Mouse (Mus musculus): ENCODE data around the gene Ptms. TPM values are rescaled to one million over a fixed set of nuclear protein-coding genes. Genes with fewer than 3 reads are reported as not detected.

Ptms gene
- polyA plus RNA-seq, 1 experiment from 2014 or later = 346 TPM

DNA sequence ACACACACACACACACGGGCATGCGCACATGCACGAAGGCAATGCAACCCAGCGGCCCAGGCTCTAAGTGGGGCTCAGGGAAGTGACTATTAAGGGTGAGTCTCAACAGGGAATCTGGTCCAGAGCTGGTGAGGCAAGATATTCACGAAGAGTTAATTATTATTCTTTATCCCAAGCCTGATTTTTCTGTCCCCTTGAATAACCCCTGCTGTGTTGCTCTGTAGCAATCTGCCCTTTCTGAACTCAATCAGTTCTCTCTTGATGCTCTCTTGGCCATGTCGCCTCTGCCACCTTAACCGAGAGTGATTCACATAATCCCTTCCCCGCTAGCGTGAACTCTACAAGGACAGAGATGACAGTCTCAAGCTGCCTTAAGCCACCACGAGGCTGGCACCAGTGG lies 36.6 kb downstream of the Ptms start:
- no peaks in the 10 kb centered on the region for H3K27me3 ChIP-seq (ENCODE audit: control insufficient read depth, insufficient read depth, low read depth, low read length)
- no peak overlapping the region for H3K4me2 ChIP-seq (ENCODE audit: low read depth, low read length)
- no peak for ATAC-seq (ENCODE audit: low read depth)
- no peak overlapping the region for H3K4me3 ChIP-seq (ENCODE audit: low read length)
- WGBS = 81% methylated on average over 10 of the region's 10 CpGs
- H3K9me3 ChIP-seq (ENCODE audit: control insufficient read depth, low read length) = no peaks in the 10 kb centered on the region
- no peaks in the 10 kb centered on the region for H3K36me3 ChIP-seq (ENCODE audit: control insufficient read depth, insufficient read depth, low read length)
- H3K9ac ChIP-seq (ENCODE audit: low read length) = no peak overlapping the region
- no peaks in the 10 kb centered on the region for H3K4me1 ChIP-seq (replicated peaks; ENCODE audit: control insufficient read depth, insufficient read depth, low read length)
- no peak overlapping the region for H3K27ac ChIP-seq (ENCODE audit: low read length)

DNA sequence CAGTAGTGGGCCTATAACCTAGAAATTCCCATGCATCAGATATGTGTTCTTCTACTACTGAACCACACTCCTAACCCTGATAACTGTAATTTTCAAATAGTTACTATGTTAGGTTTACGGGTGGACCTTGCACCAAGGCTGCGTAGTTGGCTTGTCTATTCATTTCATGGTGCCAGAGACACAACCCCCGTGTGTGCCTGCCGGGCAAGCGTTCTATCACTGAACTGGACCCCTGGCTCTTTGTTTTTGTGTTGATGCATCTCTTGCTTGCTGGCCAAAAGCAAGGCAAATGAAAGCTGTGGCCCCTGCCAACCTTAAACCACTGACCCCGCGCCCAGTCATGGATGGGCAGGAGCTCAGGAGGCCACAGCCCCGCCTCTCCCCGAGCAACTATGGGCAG lies 38.1 kb downstream of the Ptms start:
- no peak overlapping the region for H3K27ac ChIP-seq (ENCODE audit: low read length)
- WGBS = 87% methylated on average over 9 of the region's 9 CpGs
- no peak for ATAC-seq (ENCODE audit: low read depth)
- no peak overlapping the region for H3K4me3 ChIP-seq (ENCODE audit: low read length)
- H3K4me1 ChIP-seq (replicated peaks; ENCODE audit: control insufficient read depth, insufficient read depth, low read length) = no peaks in the 10 kb centered on the region
- H3K27me3 ChIP-seq (ENCODE audit: control insufficient read depth, insufficient read depth, low read depth, low read length) = no peaks in the 10 kb centered on the region
- H3K9ac ChIP-seq (ENCODE audit: low read length) = no peak overlapping the region
- H3K4me2 ChIP-seq (ENCODE audit: low read depth, low read length) = no peak overlapping the region
- H3K36me3 ChIP-seq (ENCODE audit: control insufficient read depth, insufficient read depth, low read length) = no peaks in the 10 kb centered on the region
- H3K9me3 ChIP-seq (ENCODE audit: control insufficient read depth, low read length) = no peaks in the 10 kb centered on the region

DNA sequence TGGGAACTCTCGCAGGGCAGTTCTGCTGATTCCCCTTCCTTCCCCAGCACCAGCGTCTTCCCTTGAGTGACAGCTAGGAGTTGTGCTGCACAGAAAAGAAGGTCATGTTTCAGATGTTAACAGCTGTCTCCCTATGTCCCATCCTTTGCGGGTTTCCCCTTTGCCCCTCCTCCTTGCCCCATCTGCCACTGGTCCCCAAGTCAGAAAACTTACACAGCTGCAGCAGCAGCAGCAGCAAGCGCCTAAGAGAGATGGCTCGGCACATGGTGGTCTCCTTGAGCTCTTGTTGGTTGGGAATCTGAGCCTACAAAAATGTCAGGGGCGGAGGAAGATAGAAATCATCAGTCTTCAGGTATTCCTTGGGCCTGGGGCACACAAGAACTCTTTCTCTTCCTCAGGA lies 40.5 kb downstream of the Ptms start:
- no peaks in the 10 kb centered on the region for H3K9me3 ChIP-seq (ENCODE audit: control insufficient read depth, low read length)
- H3K36me3 ChIP-seq (ENCODE audit: control insufficient read depth, insufficient read depth, low read length) = no peaks in the 10 kb centered on the region
- H3K27ac ChIP-seq (ENCODE audit: low read length) = no peak overlapping the region
- 46% methylated on average over 6 of the region's 6 CpGs for WGBS
- H3K4me1 ChIP-seq (replicated peaks; ENCODE audit: control insufficient read depth, insufficient read depth, low read length) = no peaks in the 10 kb centered on the region
- H3K4me2 ChIP-seq (ENCODE audit: low read depth, low read length) = no peak overlapping the region
- H3K27me3 ChIP-seq (ENCODE audit: control insufficient read depth, insufficient read depth, low read depth, low read length) = no peaks in the 10 kb centered on the region
- no peak for ATAC-seq (ENCODE audit: low read depth)
- H3K9ac ChIP-seq (ENCODE audit: low read length) = no peak overlapping the region
- H3K4me3 ChIP-seq (ENCODE audit: low read length) = no peak overlapping the region

DNA sequence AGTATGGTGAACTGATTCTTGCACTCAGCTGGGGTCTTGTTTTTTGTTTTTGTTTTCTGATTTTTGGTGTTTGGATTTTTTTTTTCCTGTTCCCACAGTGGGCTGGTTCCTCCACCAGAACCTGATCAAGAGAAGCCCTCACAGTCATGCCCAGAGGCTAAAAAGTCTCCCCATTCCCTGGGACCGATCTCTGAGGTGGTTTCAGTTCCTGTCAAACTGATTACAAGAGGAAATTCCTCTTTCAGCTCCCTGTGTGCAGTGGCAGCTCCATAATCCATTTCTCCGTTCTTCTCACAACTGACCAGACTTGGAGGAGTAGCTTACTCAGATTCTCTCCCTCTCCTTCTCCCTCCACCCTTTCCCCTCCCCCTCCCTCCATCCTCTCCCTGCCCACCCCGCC lies 45.6 kb downstream of the Ptms start:
- no peak overlapping the region for H3K9ac ChIP-seq (ENCODE audit: low read length)
- ATAC-seq (ENCODE audit: low read depth) = no peak
- WGBS = 13% methylated on average over 3 of the region's 3 CpGs
- no peak overlapping the region for H3K4me3 ChIP-seq (ENCODE audit: low read length)
- H3K36me3 ChIP-seq (ENCODE audit: control insufficient read depth, insufficient read depth, low read length) = no peaks in the 10 kb centered on the region
- H3K4me1 ChIP-seq (replicated peaks; ENCODE audit: control insufficient read depth, insufficient read depth, low read length) = no peaks in the 10 kb centered on the region
- no peaks in the 10 kb centered on the region for H3K27me3 ChIP-seq (ENCODE audit: control insufficient read depth, insufficient read depth, low read depth, low read length)
- H3K27ac ChIP-seq (ENCODE audit: low read length) = no peak overlapping the region
- no peaks in the 10 kb centered on the region for H3K9me3 ChIP-seq (ENCODE audit: control insufficient read depth, low read length)
- no peak overlapping the region for H3K4me2 ChIP-seq (ENCODE audit: low read depth, low read length)

DNA sequence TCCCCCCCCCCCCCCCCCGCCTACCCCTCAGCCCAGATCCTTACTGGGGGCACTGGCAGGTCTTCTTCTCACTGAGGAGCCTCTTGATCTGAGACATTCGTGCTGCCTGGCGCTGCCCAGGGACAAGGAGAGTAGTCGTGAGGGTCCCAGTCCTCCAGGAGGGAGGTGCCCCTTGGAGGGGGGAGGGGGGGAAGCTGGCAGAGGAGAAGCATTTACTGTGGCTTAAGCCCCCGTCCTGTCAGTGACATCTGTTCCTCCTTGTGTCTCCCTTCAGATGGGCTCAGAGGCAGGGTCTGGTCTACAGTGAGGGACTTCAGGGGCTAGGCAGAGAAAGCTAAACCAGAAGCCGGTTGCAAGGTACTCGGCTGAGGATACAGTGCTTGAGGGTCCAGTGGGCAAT lies 53.3 kb downstream of the Ptms start:
- Histone ChIP-seq H3K4me1 (replicated peaks; ENCODE audit: control insufficient read depth, insufficient read depth, low read length) (peaks cover 11% of the 10 kb centered on the region), H3K4me2 (ENCODE audit: low read depth, low read length) (no peak overlapping the region), H3K36me3 (ENCODE audit: control insufficient read depth, insufficient read depth, low read length) (no peaks in the 10 kb centered on the region), H3K27me3 (ENCODE audit: control insufficient read depth, insufficient read depth, low read depth, low read length) (peaks cover 24% of the 10 kb centered on the region), H3K4me3 (ENCODE audit: low read length) (no peak overlapping the region), H3K27ac (ENCODE audit: low read length) (no peak overlapping the region), H3K9me3 (ENCODE audit: control insufficient read depth, low read length) (no peaks in the 10 kb centered on the region), H3K9ac (ENCODE audit: low read length) (no peak overlapping the region)
- WGBS = 59% methylated on average over 6 of the region's 7 CpGs
- no peak for ATAC-seq (ENCODE audit: low read depth)

GRCm38 (mm10) chr6:124865766-124866362 lies 54.0 kb downstream of the Ptms start:
- ATAC-seq (ENCODE audit: low read depth) = no peak
- Histone ChIP-seq H3K4me2 (ENCODE audit: low read depth, low read length) (no peak overlapping the region), H3K27me3 (ENCODE audit: control insufficient read depth, insufficient read depth, low read depth, low read length) (peaks cover 29% of the 10 kb centered on the region), H3K36me3 (ENCODE audit: control insufficient read depth, insufficient read depth, low read length) (no peaks in the 10 kb centered on the region), H3K4me1 (replicated peaks; ENCODE audit: control insufficient read depth, insufficient read depth, low read length) (peaks cover 11% of the 10 kb centered on the region), H3K27ac (ENCODE audit: low read length) (no peak overlapping the region), H3K4me3 (ENCODE audit: low read length) (no peak overlapping the region), H3K9ac (ENCODE audit: low read length) (no peak overlapping the region), H3K9me3 (ENCODE audit: control insufficient read depth, low read length) (no peaks in the 10 kb centered on the region)
- 33% methylated on average over 18 of the region's 18 CpGs for WGBS

Other genes with a start within 250 kb of the Ptms start
- gene Emg1, start 207.9 kb downstream of the Ptms start, polyA plus RNA-seq (2015; fragmentation: Nextera tagmentation; extraction: Ambion mirVana) = 188 and 192 TPM in 2 replicates
- 254 and 278 TPM in 2 replicates for gene Phb2, start 207.8 kb downstream of the Ptms start, polyA plus RNA-seq (2015; fragmentation: Nextera tagmentation; extraction: Ambion mirVana)
- gene Ptpn6, start 181.4 kb downstream of the Ptms start, polyA plus RNA-seq (2015; fragmentation: Nextera tagmentation; extraction: Ambion mirVana) = 21.3 and 27.3 TPM in 2 replicates
- gene Grcc10, start 178.7 kb downstream of the Ptms start, polyA plus RNA-seq (2015; fragmentation: Nextera tagmentation; extraction: Ambion mirVana) = 430 and 446 TPM in 2 replicates
- not detected in 2 replicates for gene Gm45234, start 164.1 kb downstream of the Ptms start, polyA plus RNA-seq (2015; fragmentation: Nextera tagmentation; extraction: Ambion mirVana)
- gene Atn1, start 163.6 kb downstream of the Ptms start, polyA plus RNA-seq (2015; fragmentation: Nextera tagmentation; extraction: Ambion mirVana) = 14.0 and 14.7 TPM in 2 replicates
- gene Eno2, start 150.4 kb downstream of the Ptms start, polyA plus RNA-seq (2015; fragmentation: Nextera tagmentation; extraction: Ambion mirVana) = 3.5 and 4.7 TPM in 2 replicates
- gene Lrrc23, start 140.4 kb downstream of the Ptms start, polyA plus RNA-seq (2015; fragmentation: Nextera tagmentation; extraction: Ambion mirVana) = 34.0 and 44.7 TPM in 2 replicates
- gene Spsb2, start 111.4 kb downstream of the Ptms start, polyA plus RNA-seq (2015; fragmentation: Nextera tagmentation; extraction: Ambion mirVana) = 13.6 and 14.2 TPM in 2 replicates
- gene Tpi1, start 105.8 kb downstream of the Ptms start, polyA plus RNA-seq (2015; fragmentation: Nextera tagmentation; extraction: Ambion mirVana) = 680 and 700 TPM in 2 replicates
- 138 and 139 TPM in 2 replicates for gene Usp5, start 90.6 kb downstream of the Ptms start, polyA plus RNA-seq (2015; fragmentation: Nextera tagmentation; extraction: Ambion mirVana)
- 175 and 176 TPM in 2 replicates for gene Cdca3, start 90.6 kb downstream of the Ptms start, polyA plus RNA-seq (2015; fragmentation: Nextera tagmentation; extraction: Ambion mirVana)
- 0.29 and 0.34 TPM in 2 replicates for gene Gnb3, start 79.8 kb downstream of the Ptms start, polyA plus RNA-seq (2015; fragmentation: Nextera tagmentation; extraction: Ambion mirVana)
- gene P3h3, start 62.4 kb downstream of the Ptms start, polyA plus RNA-seq (2015; fragmentation: Nextera tagmentation; extraction: Ambion mirVana) = 8.3 and 15.3 TPM in 2 replicates
- gene Gpr162, start 56.1 kb downstream of the Ptms start, polyA plus RNA-seq (2015; fragmentation: Nextera tagmentation; extraction: Ambion mirVana) = 0.54 and 1.3 TPM in 2 replicates
- 0.13 and 0.44 TPM in 2 replicates for gene Cd4, start 31.9 kb downstream of the Ptms start, polyA plus RNA-seq (2015; fragmentation: Nextera tagmentation; extraction: Ambion mirVana)
- gene Lag3, start 8.4 kb downstream of the Ptms start, polyA plus RNA-seq (2015; fragmentation: Nextera tagmentation; extraction: Ambion mirVana) = 1.2 TPM in 2 replicates
- 317 and 323 TPM in 2 replicates for gene Mlf2, start 11.3 kb upstream of the Ptms start, polyA plus RNA-seq (2015; fragmentation: Nextera tagmentation; extraction: Ambion mirVana)
- gene Cops7a, start 45.4 kb upstream of the Ptms start, polyA plus RNA-seq (2015; fragmentation: Nextera tagmentation; extraction: Ambion mirVana) = 138 and 153 TPM in 2 replicates
- gene Pianp, start 76.6 kb upstream of the Ptms start, polyA plus RNA-seq (2015; fragmentation: Nextera tagmentation; extraction: Ambion mirVana) = 0.68 and 0.88 TPM in 2 replicates
- 14.0 and 14.3 TPM in 2 replicates for gene Zfp384, start 89.0 kb upstream of the Ptms start, polyA plus RNA-seq (2015; fragmentation: Nextera tagmentation; extraction: Ambion mirVana)
- gene Ing4, start 119.7 kb upstream of the Ptms start, polyA plus RNA-seq (2015; fragmentation: Nextera tagmentation; extraction: Ambion mirVana) = 141 and 142 TPM in 2 replicates
- gene Acrbp, start 129.6 kb upstream of the Ptms start, polyA plus RNA-seq (2015; fragmentation: Nextera tagmentation; extraction: Ambion mirVana) = 12.9 and 16.4 TPM in 2 replicates
- gene Lpar5, start 147.8 kb upstream of the Ptms start, polyA plus RNA-seq (2015; fragmentation: Nextera tagmentation; extraction: Ambion mirVana) = 0.45 and 0.49 TPM in 2 replicates
- 58.2 and 59.4 TPM in 2 replicates for gene Chd4, start 175.9 kb upstream of the Ptms start, polyA plus RNA-seq (2015; fragmentation: Nextera tagmentation; extraction: Ambion mirVana)
- gene Nop2, start 211.8 kb upstream of the Ptms start, polyA plus RNA-seq (2015; fragmentation: Nextera tagmentation; extraction: Ambion mirVana) = 44.5 and 52.5 TPM in 2 replicates
- 5.5 and 7.2 TPM in 2 replicates for gene Iffo1, start 225.1 kb upstream of the Ptms start, polyA plus RNA-seq (2015; fragmentation: Nextera tagmentation; extraction: Ambion mirVana)
- 1,562 and 1,631 TPM in 2 replicates for gene Gapdh, start 246.4 kb upstream of the Ptms start, polyA plus RNA-seq (2015; fragmentation: Nextera tagmentation; extraction: Ambion mirVana)